Mouse (Mus musculus) small intestine, adult 2 months (tissue): Measurements from ENCODE around the gene Pla2g10. TPM values are rescaled to one million over a fixed set of nuclear protein-coding genes. Genes with fewer than 3 reads are reported as not detected.

ENCODE experiments used
- H3K27ac ChIP-seq: fragments of 200-500 bp; 2 replicates; pipeline ENCODE4 v1.5.1; 2012; ENCODE audit warnings: low read depth, low read length, control low read depth, inconsistent platforms; ENCODE audit not compliant: insufficient read depth
- H3K27me3 ChIP-seq: fragments of 200-500 bp; 2 replicates; pipeline ENCODE4 v1.6.1; 2012; ENCODE audit warnings: mild to moderate bottlenecking, moderate library complexity, low read length, inconsistent platforms; ENCODE audit not compliant: control insufficient read depth, insufficient read depth
- H3K36me3 ChIP-seq: fragments of 200-500 bp; 2 replicates; pipeline ENCODE4 v1.6.1; 2012; ENCODE audit warnings: mild to moderate bottlenecking, low read length, control low read depth, inconsistent platforms; ENCODE audit not compliant: control insufficient read depth, insufficient read depth
- H3K4me1 ChIP-seq: fragments of 200-500 bp; 2 replicates; pipeline ENCODE4 v1.6.1; 2012; ENCODE audit warnings: low read length, inconsistent platforms, mixed read lengths; ENCODE audit not compliant: control insufficient read depth, insufficient read depth, insufficient read length
- H3K4me3 ChIP-seq: fragments of 200-500 bp; 2 replicates; pipeline ENCODE4 v1.5.1; 2012; ENCODE audit warnings: low read depth, mild to moderate bottlenecking, control low read depth, inconsistent platforms, low read length, moderate library complexity
- CTCF ChIP-seq: fragments of 200-500 bp; IDR thresholded peaks from 2 replicates; pipeline ENCODE4 v1.5.1; 2012; ENCODE audit warnings: low read depth, mild to moderate bottlenecking, control low read depth, inconsistent platforms, low read length, moderate library complexity, mixed read lengths; ENCODE audit not compliant: insufficient replicate concordance, insufficient read length; ENCODE audit errors: extremely low read depth
- POLR2A ChIP-seq: fragments of 200-500 bp; IDR thresholded peaks from 2 replicates; pipeline ENCODE4 v1.6.1; 2012; ENCODE audit warnings: low read depth, mild to moderate bottlenecking, control low read depth, inconsistent platforms, low read length, moderate library complexity
- WGBS: fragments of 180-500 bp; shearing (Covaris S2); methylation state at CpG from one replicate; pipeline ENCODE4 v1.1.7; 2018; 5-methylcytosine and 5-hydroxymethylcytosine counted together
- polyA plus RNA-seq: library from polyadenylated mRNA; depleted of rRNA; stranded (reverse); fragments of >200 nt; gene quantifications from 2 replicates; pipeline ENCODE4 v1.2.3, GENCODE M21; 2012

The Pla2g10 gene
- polyA plus RNA-seq, 1 experiment: 9.5 TPM

GRCm38 (mm10) chr16:13727811-13728335, 2.9 kb downstream of the Pla2g10 start:
- peak overlapping the region; percentile 75 for H3K27ac ChIP-seq
- no peak overlapping the region for H3K4me3 ChIP-seq
- H3K4me1 ChIP-seq: peaks cover 12% of the 10 kb centered on the region; the same call in 1 of the 2 replicates
- no peaks in the 10 kb centered on the region for H3K27me3 ChIP-seq
- TF ChIP-seq POLR2A (no peak), CTCF (no peak)
- H3K36me3 ChIP-seq: no peaks in the 10 kb centered on the region
- 50% methylated on average over 5 of the region's 5 CpGs for WGBS

- Histone ChIP-seq H3K4me1 (peaks cover 4% of the 10 kb centered on the region; the same call in 1 of the 2 replicates), H3K27ac (no peak overlapping the region), H3K36me3 (no peaks in the 10 kb centered on the region), H3K4me3 (no peak overlapping the region), H3K27me3 (no peaks in the 10 kb centered on the region)
- WGBS: 57% methylated on average over 10 of the region's 10 CpGs
- TF ChIP-seq POLR2A: no peak
- no peak for TF ChIP-seq CTCF
These were observed 7.8 kb downstream of the Pla2g10 start for GRCm38 (mm10) chr16:13722937-13723336.

GRCm38 (mm10) chr16:13716821-13717553, 13.8 kb downstream of the Pla2g10 start:
- TF ChIP-seq POLR2A: no peak
- no peak for TF ChIP-seq CTCF
- H3K27me3 ChIP-seq: no peaks in the 10 kb centered on the region
- 70% methylated on average over 2 of the region's 2 CpGs for WGBS

GRCm38 (mm10) chr16:13714910-13715309, 15.9 kb downstream of the Pla2g10 start:
- 28% methylated on average over 3 of the region's 3 CpGs for whole genome bisulfite sequencing
- H3K27me3 ChIP-seq: no peaks in the 10 kb centered on the region
- TF ChIP-seq CTCF (no peak), POLR2A (no peak)
- no peak overlapping the region for H3K4me3 ChIP-seq
- no peaks in the 10 kb centered on the region for H3K36me3 ChIP-seq
- peaks cover 24% of the 10 kb centered on the region; the same call in 1 of the 2 replicates for H3K4me1 ChIP-seq
- peak overlapping the region; percentile 90 for H3K27ac ChIP-seq

More at GRCm38 (mm10) chr16:13716821-13717553, 13.8 kb downstream of the Pla2g10 start:
- Histone ChIP-seq H3K27ac (no peak overlapping the region), H3K36me3 (no peaks in the 10 kb centered on the region), H3K4me3 (no peak overlapping the region), H3K4me1 (peaks cover 22% of the 10 kb centered on the region; the same call in 1 of the 2 replicates)

GRCm38 (mm10) chr16:13704676-13705075, 26.1 kb downstream of the Pla2g10 start:
- TF ChIP-seq CTCF (no peak), POLR2A (no peak)
- 97% methylated on average over 10 of the region's 10 CpGs for WGBS
- Histone ChIP-seq H3K27me3 (no peaks in the 10 kb centered on the region), H3K4me1 (no peaks in the 10 kb centered on the region), H3K36me3 (peaks cover 33% of the 10 kb centered on the region), H3K4me3 (no peak overlapping the region), H3K27ac (no peak overlapping the region)

- H3K4me1 ChIP-seq: no peaks in the 10 kb centered on the region
- TF ChIP-seq CTCF: no peak
- no peak for TF ChIP-seq POLR2A
- WGBS: 93% methylated on average over 7 of the region's 7 CpGs
- no peak overlapping the region for H3K27ac ChIP-seq
- no peak overlapping the region for H3K4me3 ChIP-seq
- H3K36me3 ChIP-seq: peaks cover 56% of the 10 kb centered on the region
- H3K27me3 ChIP-seq: no peaks in the 10 kb centered on the region
These were observed 28.6 kb downstream of the Pla2g10 start for GRCm38 (mm10) chr16:13702184-13702583.

- TF ChIP-seq POLR2A (no peak), CTCF (peak; percentile 30; the same call in 1 of the 2 replicates)
- no peak overlapping the region for H3K27ac ChIP-seq
- peaks cover 69% of the 10 kb centered on the region for H3K36me3 ChIP-seq
- WGBS: 92% methylated on average over 7 of the region's 7 CpGs
- no peaks in the 10 kb centered on the region for H3K4me1 ChIP-seq
- no peak overlapping the region for H3K4me3 ChIP-seq
- no peaks in the 10 kb centered on the region for H3K27me3 ChIP-seq
These were observed 31.8 kb downstream of the Pla2g10 start for GRCm38 (mm10) chr16:13698998-13699397.
